Mouse (Mus musculus): ENCODE data around the gene Filip1l. TPM values are rescaled to one million over a fixed set of nuclear protein-coding genes. Genes with fewer than 3 reads are reported as not detected.

Filip1l gene
- polyA plus RNA-seq, 1 experiment from 2014 or later, result 1.8 TPM

DNA sequence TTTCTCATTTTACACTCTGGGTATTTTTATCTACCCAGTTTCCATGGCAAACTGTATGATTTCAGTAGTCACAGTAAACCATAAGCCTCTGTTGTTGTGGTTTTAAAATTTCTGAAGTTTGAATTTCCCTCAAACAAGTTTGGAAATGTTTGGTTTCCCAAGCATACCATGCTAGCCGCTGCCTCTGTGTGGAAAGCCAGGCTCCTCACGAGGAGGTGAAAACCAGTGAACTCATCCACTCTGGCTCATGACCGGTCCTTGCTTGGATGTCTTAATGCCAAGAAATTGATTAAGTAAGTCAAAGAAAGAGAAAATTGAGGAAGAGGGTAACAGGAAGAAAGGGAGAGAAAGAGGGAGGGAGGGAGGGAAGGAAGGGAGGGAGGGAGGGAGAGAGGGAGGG, 205.4 kb downstream of the Filip1l start:
- Histone ChIP-seq H3K27me3 (ENCODE audit: control insufficient read depth, insufficient read depth, low read length) (no peaks in the 10 kb centered on the region), H3K36me3 (ENCODE audit: control insufficient read depth, insufficient read depth, low read length) (no peaks in the 10 kb centered on the region), H3K4me2 (ENCODE audit: low read depth, low read length) (no peak overlapping the region), H3K4me1 (ENCODE audit: control insufficient read depth, insufficient read depth, low read length) (no peaks in the 10 kb centered on the region), H3K9ac (replicated peaks; ENCODE audit: low read depth, low read length) (no peak overlapping the region), H3K9me3 (ENCODE audit: control insufficient read depth, low read length) (no peaks in the 10 kb centered on the region), H3K27ac (ENCODE audit: low read depth, low read length) (no peak overlapping the region), H3K4me3 (ENCODE audit: low read depth, low read length) (no peak overlapping the region)
- 95% methylated on average over 3 of the region's 3 CpGs for WGBS
- ATAC-seq (ENCODE audit: low read depth), result no peak

GRCm38 (mm10) chr16:57560185-57560584, 207.3 kb downstream of the Filip1l start:
- ATAC-seq (ENCODE audit: low read depth), result no peak
- Histone ChIP-seq H3K36me3 (ENCODE audit: control insufficient read depth, insufficient read depth, low read length) (no peaks in the 10 kb centered on the region), H3K27me3 (ENCODE audit: control insufficient read depth, insufficient read depth, low read length) (no peaks in the 10 kb centered on the region), H3K4me3 (ENCODE audit: low read depth, low read length) (no peak overlapping the region), H3K9ac (replicated peaks; ENCODE audit: low read depth, low read length) (no peak overlapping the region), H3K9me3 (ENCODE audit: control insufficient read depth, low read length) (no peaks in the 10 kb centered on the region), H3K27ac (ENCODE audit: low read depth, low read length) (no peak overlapping the region), H3K4me2 (ENCODE audit: low read depth, low read length) (no peak overlapping the region), H3K4me1 (ENCODE audit: control insufficient read depth, insufficient read depth, low read length) (no peaks in the 10 kb centered on the region)
- WGBS, result 88% methylated on average over 1 of the region's 1 CpGs

- Histone ChIP-seq H3K4me1 (ENCODE audit: control insufficient read depth, insufficient read depth, low read length) (no peaks in the 10 kb centered on the region), H3K4me2 (ENCODE audit: low read depth, low read length) (no peak overlapping the region), H3K9ac (replicated peaks; ENCODE audit: low read depth, low read length) (no peak overlapping the region), H3K9me3 (ENCODE audit: control insufficient read depth, low read length) (no peaks in the 10 kb centered on the region), H3K27ac (ENCODE audit: low read depth, low read length) (no peak overlapping the region), H3K4me3 (ENCODE audit: low read depth, low read length) (no peak overlapping the region), H3K36me3 (ENCODE audit: control insufficient read depth, insufficient read depth, low read length) (no peaks in the 10 kb centered on the region), H3K27me3 (ENCODE audit: control insufficient read depth, insufficient read depth, low read length) (no peaks in the 10 kb centered on the region)
- WGBS, result 86% methylated on average over 3 of the region's 3 CpGs
- ATAC-seq (ENCODE audit: low read depth), result no peak
These were observed 210.6 kb downstream of the Filip1l start for GRCm38 (mm10) chr16:57563453-57563852.

- Histone ChIP-seq H3K36me3 (ENCODE audit: control insufficient read depth, insufficient read depth, low read length) (no peaks in the 10 kb centered on the region), H3K4me1 (ENCODE audit: control insufficient read depth, insufficient read depth, low read length) (no peaks in the 10 kb centered on the region), H3K9me3 (ENCODE audit: control insufficient read depth, low read length) (no peaks in the 10 kb centered on the region), H3K27me3 (ENCODE audit: control insufficient read depth, insufficient read depth, low read length) (no peaks in the 10 kb centered on the region), H3K4me2 (ENCODE audit: low read depth, low read length) (no peak overlapping the region), H3K4me3 (ENCODE audit: low read depth, low read length) (no peak overlapping the region), H3K9ac (replicated peaks; ENCODE audit: low read depth, low read length) (no peak overlapping the region), H3K27ac (ENCODE audit: low read depth, low read length) (no peak overlapping the region)
- 73% methylated on average over 1 of the region's 1 CpGs for WGBS
- ATAC-seq (ENCODE audit: low read depth), result no peak
These were observed 211.9 kb downstream of the Filip1l start for GRCm38 (mm10) chr16:57564807-57565206.

- 84% methylated on average over 3 of the region's 3 CpGs for WGBS
- Histone ChIP-seq H3K27ac (ENCODE audit: low read depth, low read length) (no peak overlapping the region), H3K4me1 (ENCODE audit: control insufficient read depth, insufficient read depth, low read length) (no peaks in the 10 kb centered on the region), H3K4me2 (ENCODE audit: low read depth, low read length) (no peak overlapping the region), H3K9ac (replicated peaks; ENCODE audit: low read depth, low read length) (no peak overlapping the region), H3K36me3 (ENCODE audit: control insufficient read depth, insufficient read depth, low read length) (no peaks in the 10 kb centered on the region), H3K27me3 (ENCODE audit: control insufficient read depth, insufficient read depth, low read length) (no peaks in the 10 kb centered on the region), H3K9me3 (ENCODE audit: control insufficient read depth, low read length) (no peaks in the 10 kb centered on the region), H3K4me3 (ENCODE audit: low read depth, low read length) (no peak overlapping the region)
- no peak for ATAC-seq (ENCODE audit: low read depth)
These were observed 213.3 kb downstream of the Filip1l start for GRCm38 (mm10) chr16:57566215-57566614.

- 95% methylated on average over 7 of the region's 7 CpGs for WGBS
- no peak overlapping the region for H3K4me2 ChIP-seq (ENCODE audit: low read depth, low read length)
- no peak for ATAC-seq (ENCODE audit: low read depth)
These were observed 215.9 kb downstream of the Filip1l start for GRCm38 (mm10) chr16:57568648-57569404.

DNA sequence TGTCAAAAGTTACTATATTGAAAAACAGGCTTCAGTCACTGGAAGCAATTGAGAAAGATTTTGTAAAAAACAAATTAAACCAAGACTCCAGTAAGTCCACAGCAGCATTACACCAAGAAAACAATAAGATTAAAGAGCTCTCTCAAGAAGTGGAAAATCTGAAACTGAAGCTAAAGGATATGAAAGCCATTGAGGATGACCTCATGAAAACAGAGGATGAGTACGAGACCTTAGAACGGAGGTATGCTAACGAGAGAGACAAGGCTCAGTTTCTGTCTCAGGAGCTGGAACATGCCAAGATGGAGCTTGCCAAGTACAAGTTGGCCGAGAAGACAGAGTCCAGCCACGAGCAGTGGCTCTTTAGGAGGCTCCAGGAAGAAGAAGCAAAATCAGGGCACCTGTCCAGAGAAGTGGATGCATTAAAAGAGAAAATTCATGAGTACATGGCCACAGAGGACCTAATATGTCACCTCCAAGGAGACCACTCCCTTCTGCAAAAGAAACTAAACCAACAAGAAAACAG, 218.0 kb downstream of the Filip1l start:
- Histone ChIP-seq H3K4me3 (ENCODE audit: low read depth, low read length) (no peak overlapping the region), H3K9me3 (ENCODE audit: control insufficient read depth, low read length) (no peaks in the 10 kb centered on the region), H3K36me3 (ENCODE audit: control insufficient read depth, insufficient read depth, low read length) (no peaks in the 10 kb centered on the region), H3K27me3 (ENCODE audit: control insufficient read depth, insufficient read depth, low read length) (no peaks in the 10 kb centered on the region), H3K27ac (ENCODE audit: low read depth, low read length) (no peak overlapping the region), H3K9ac (replicated peaks; ENCODE audit: low read depth, low read length) (no peak overlapping the region), H3K4me2 (ENCODE audit: low read depth, low read length) (no peak overlapping the region), H3K4me1 (ENCODE audit: control insufficient read depth, insufficient read depth, low read length) (no peaks in the 10 kb centered on the region)
- ATAC-seq (ENCODE audit: low read depth), result no peak
- WGBS, result 94% methylated on average over 5 of the region's 5 CpGs

More at GRCm38 (mm10) chr16:57568648-57569404, 215.9 kb downstream of the Filip1l start:
- Histone ChIP-seq H3K4me3 (ENCODE audit: low read depth, low read length) (no peak overlapping the region), H3K4me1 (ENCODE audit: control insufficient read depth, insufficient read depth, low read length) (no peaks in the 10 kb centered on the region), H3K36me3 (ENCODE audit: control insufficient read depth, insufficient read depth, low read length) (no peaks in the 10 kb centered on the region), H3K9me3 (ENCODE audit: control insufficient read depth, low read length) (no peaks in the 10 kb centered on the region), H3K27ac (ENCODE audit: low read depth, low read length) (no peak overlapping the region), H3K9ac (replicated peaks; ENCODE audit: low read depth, low read length) (no peak overlapping the region), H3K27me3 (ENCODE audit: control insufficient read depth, insufficient read depth, low read length) (no peaks in the 10 kb centered on the region)

DNA sequence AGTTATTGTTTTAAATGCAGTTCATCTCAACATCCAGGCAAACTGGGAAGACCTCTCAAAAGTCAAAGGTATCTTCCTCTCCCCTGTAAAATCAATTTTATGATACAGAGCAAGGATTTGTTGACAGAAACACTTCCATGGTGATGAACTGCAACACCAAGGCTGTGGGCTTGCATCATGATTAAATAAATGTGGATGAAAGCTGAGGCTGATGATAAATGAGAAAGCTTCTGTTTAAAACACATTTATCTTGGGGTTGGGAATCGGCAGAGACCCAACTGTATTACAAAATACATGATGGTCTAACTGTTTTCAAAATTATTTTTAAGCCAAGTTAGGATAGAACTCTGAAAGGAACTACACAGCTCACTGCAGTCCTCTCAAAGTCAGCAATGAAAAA, 220.9 kb downstream of the Filip1l start:
- Histone ChIP-seq H3K4me2 (ENCODE audit: low read depth, low read length) (no peak overlapping the region), H3K9me3 (ENCODE audit: control insufficient read depth, low read length) (no peaks in the 10 kb centered on the region), H3K4me1 (ENCODE audit: control insufficient read depth, insufficient read depth, low read length) (no peaks in the 10 kb centered on the region), H3K36me3 (ENCODE audit: control insufficient read depth, insufficient read depth, low read length) (no peaks in the 10 kb centered on the region), H3K27ac (ENCODE audit: low read depth, low read length) (no peak overlapping the region), H3K4me3 (ENCODE audit: low read depth, low read length) (no peak overlapping the region), H3K9ac (replicated peaks; ENCODE audit: low read depth, low read length) (no peak overlapping the region), H3K27me3 (ENCODE audit: control insufficient read depth, insufficient read depth, low read length) (no peaks in the 10 kb centered on the region)
- no peak for ATAC-seq (ENCODE audit: low read depth)
- 78% methylated on average over 1 of the region's 1 CpGs for WGBS

- ATAC-seq (ENCODE audit: low read depth), result no peak
- Histone ChIP-seq H3K4me1 (ENCODE audit: control insufficient read depth, insufficient read depth, low read length) (no peaks in the 10 kb centered on the region), H3K9ac (replicated peaks; ENCODE audit: low read depth, low read length) (no peak overlapping the region), H3K36me3 (ENCODE audit: control insufficient read depth, insufficient read depth, low read length) (no peaks in the 10 kb centered on the region), H3K27ac (ENCODE audit: low read depth, low read length) (no peak overlapping the region), H3K27me3 (ENCODE audit: control insufficient read depth, insufficient read depth, low read length) (no peaks in the 10 kb centered on the region), H3K4me2 (ENCODE audit: low read depth, low read length) (no peak overlapping the region), H3K4me3 (ENCODE audit: low read depth, low read length) (no peak overlapping the region), H3K9me3 (ENCODE audit: control insufficient read depth, low read length) (no peaks in the 10 kb centered on the region)
- 96% methylated on average over 1 of the region's 1 CpGs for WGBS
These were observed 223.0 kb downstream of the Filip1l start for GRCm38 (mm10) chr16:57575764-57576388.
